Mouse (Mus musculus): Measurements from ENCODE around the gene Srgn.

GRCm38 (mm10) chr10:62575001-62575400 is 47.8 kb upstream of the Srgn start:
- no peak for TF ChIP-seq CTCF (IDR thresholded peaks at IDR 0.05; ENCODE audit: control insufficient read depth, insufficient read depth, insufficient replicate concordance, low read depth, low read length)
- no peak for TF ChIP-seq POLR2A (IDR thresholded peaks at IDR 0.05; ENCODE audit: control insufficient read depth, low read depth, low read length)

All from testis, adult 2 months (tissue).